In genomic region chr9:103894376-103894775, GRCm38 (mm10) we compare ENCODE assay signal across 22 mouse cellular contexts.
DNase-seq lines count a peak whose midpoint lies in the region; ATAC-seq and TF ChIP-seq lines count a peak whose summit lies in the region.
"Had no signal": no experiment of that assay in that cellular context is flagged by ENCODE, and none has a peak within 500 bp of the region (broad histone marks: within the 10 kb centered on the region; RNA-seq: fewer than 3 reads in every experiment).

No protein-coding gene starts in this region.

- no peak overlapping the region for H3K9ac ChIP-seq in liver, adult 2 months (ENCODE audit: low read depth, low read length)
- no peak overlapping the region for H3K9ac ChIP-seq in liver, postnatal 0 days (replicated peaks)
- H3K9ac ChIP-seq: embryonic facial prominence, embryonic 13.5 days; embryonic facial prominence, embryonic 15.5 days; forebrain, embryonic 13.5 days; forebrain, embryonic 15.5 days; forebrain, postnatal 0 days had no signal

- no peaks in the 10 kb centered on the region for H3K27me3 ChIP-seq in liver, adult 2 months (ENCODE audit: control insufficient read depth, insufficient read depth, low read length)
- no peaks in the 10 kb centered on the region for H3K27me3 ChIP-seq in liver, postnatal 0 days (ENCODE audit: insufficient read depth, low read length)
- H3K27me3 ChIP-seq: embryonic facial prominence, embryonic 13.5 days; embryonic facial prominence, embryonic 15.5 days; forebrain, embryonic 13.5 days; forebrain, embryonic 15.5 days had no signal

- 26% methylated on average over 2 of the region's 2 CpGs for WGBS in liver, adult 2 months
- WGBS in liver, postnatal 0 days (ENCODE audit: insufficient replicate concordance), result 69% methylated on average over 2 of the region's 2 CpGs

- ATAC-seq in liver, postnatal 0 days, result no peak
- ATAC-seq: forebrain, embryonic 13.5 days; forebrain, embryonic 15.5 days; forebrain, postnatal 0 days had no signal

- H3K4me2 ChIP-seq in liver, postnatal 0 days (ENCODE audit: low read depth, low read length), result no peak overlapping the region
- H3K4me2 ChIP-seq: embryonic facial prominence, embryonic 13.5 days; embryonic facial prominence, embryonic 15.5 days; forebrain, embryonic 13.5 days; forebrain, embryonic 15.5 days had no signal

- TF ChIP-seq CTCF in liver, adult 2 months (IDR thresholded peaks at IDR 0.05; ENCODE audit: low read depth, low read length), result no peak
- TF ChIP-seq CTCF in liver, postnatal 0 days (IDR thresholded peaks at IDR 0.05; ENCODE audit: low read depth), result no peak

- no peak for TF ChIP-seq EP300 in liver, postnatal 0 days (IDR thresholded peaks at IDR 0.05; ENCODE audit: low read depth)

- H3K27ac ChIP-seq in liver, adult 2 months (replicated peaks; ENCODE audit: insufficient read depth, low read depth, low read length), result no peak overlapping the region
- H3K27ac ChIP-seq in liver, postnatal 0 days (ENCODE audit: low read depth), result no peak overlapping the region
- H3K27ac ChIP-seq: embryonic facial prominence, embryonic 13.5 days; embryonic facial prominence, embryonic 15.5 days; forebrain, embryonic 13.5 days; forebrain, embryonic 15.5 days had no signal

- peak; percentile 33 for DNase-seq in adrenal gland, postnatal 10 days
- no peak for DNase-seq in adrenal gland, postnatal 25 days
- DNase-seq in heart, adult 11 months, result peak; percentile 21
- no peak for DNase-seq in heart, adult 9 months (ENCODE audit: low spot score in 2 of 2)
- DNase-seq in liver, adult 2 months (ENCODE audit: extremely low read depth, low read depth, low spot score), result peak; percentile 94
- no peak for DNase-seq in liver, postnatal 0 days
- DNase-seq in layer of hippocampus, adult 8-10 months (ENCODE audit: low spot score in 2 of 2), result no peak
- DNase-seq: adrenal gland, adult 2 months; B cell, adult 2 months; cerebellum, adult 11 months; cerebellum, adult 18-20 months; cerebellum, adult 8-10 months; cerebellum, adult 9-11 months; cerebellum, postnatal 14 days; cerebellum, postnatal 36 days; embryo, embryonic 11 days; forebrain, postnatal 0 days had no signal

- H3K4me1 ChIP-seq in liver, adult 2 months (ENCODE audit: control insufficient read depth, insufficient read depth, low read length), result no peaks in the 10 kb centered on the region
- H3K4me1 ChIP-seq in liver, postnatal 0 days (ENCODE audit: insufficient read depth), result no peaks in the 10 kb centered on the region
- H3K4me1 ChIP-seq: embryonic facial prominence, embryonic 13.5 days; embryonic facial prominence, embryonic 15.5 days; forebrain, embryonic 13.5 days; forebrain, embryonic 15.5 days had no signal

- H3K9me3 ChIP-seq in liver, postnatal 0 days (ENCODE audit: low read length), result no peaks in the 10 kb centered on the region
- H3K9me3 ChIP-seq: embryonic facial prominence, embryonic 13.5 days; embryonic facial prominence, embryonic 15.5 days; forebrain, embryonic 13.5 days; forebrain, embryonic 15.5 days had no signal

- H3K36me3 ChIP-seq in liver, adult 2 months (ENCODE audit: control insufficient read depth, insufficient read depth, low read length), result no peaks in the 10 kb centered on the region
- H3K36me3 ChIP-seq in liver, postnatal 0 days (replicated peaks; ENCODE audit: insufficient read depth, low read length), result no peaks in the 10 kb centered on the region
- H3K36me3 ChIP-seq: embryonic facial prominence, embryonic 13.5 days; embryonic facial prominence, embryonic 15.5 days; forebrain, embryonic 15.5 days had no signal

- H3K79me2 ChIP-seq in liver, adult 2 months (ENCODE audit: control insufficient read depth, insufficient read depth, low read length), result no peaks in the 10 kb centered on the region

- TF ChIP-seq POLR2A in liver, adult 2 months (IDR thresholded peaks at IDR 0.05; ENCODE audit: extremely low read depth, insufficient read depth, low read length), result no peak

- H3K4me3 ChIP-seq in liver, adult 2 months (ENCODE audit: insufficient read depth, low read depth, low read length), result no peak overlapping the region
- H3K4me3 ChIP-seq in liver, postnatal 0 days (ENCODE audit: low read depth, low read length), result no peak overlapping the region
- H3K4me3 ChIP-seq: embryonic facial prominence, embryonic 13.5 days; embryonic facial prominence, embryonic 15.5 days; erythroblast, embryonic 14.5 days; forebrain, embryonic 13.5 days; forebrain, embryonic 15.5 days had no signal

Comparison
In these comparisons a context has a peak if more than half of its experiments do, and no peak if none do; other contexts are left out.
1. DNase-seq: peak in adrenal gland, postnatal 10 days (single experiment), heart, adult 11 months (single experiment) and liver, adult 2 months (single experiment); none in adrenal gland, postnatal 25 days (single experiment), heart, adult 9 months (0 of 2), liver, postnatal 0 days (single experiment) and layer of hippocampus, adult 8-10 months (0 of 2).